Mouse (Mus musculus) erythroblast, embryonic 14.5 days (primary cell): ENCODE data around the gene Clk2.

Source experiments
- GATA1 ChIP-seq: IDR thresholded peaks from 2 replicates; pipeline ENCODE4 v1.6.1; 2012; ENCODE audit warnings: low read length, inconsistent platforms, mixed read lengths
- TAL1 ChIP-seq: IDR thresholded peaks from 3 replicates; pipeline ENCODE4 v1.6.1; 2012; ENCODE audit warnings: low read length, inconsistent platforms, mixed read lengths

GRCm38 (mm10) chr3:89187197-89187596 is 22.6 kb downstream of the Clk2 start:
- TF ChIP-seq GATA1 (no peak), TAL1 (no peak)
